Mouse (Mus musculus): Measurements from ENCODE around the gene Sat2. TPM values are rescaled to one million over a fixed set of nuclear protein-coding genes. Genes with fewer than 3 reads are reported as not detected.
"Not testable (repeated sequence)": the region's sequence is repeated elsewhere in the genome, so short reads cannot be mapped to it uniquely, and the experiment has no call there.

Gene Sat2
- polyA plus RNA-seq, 1 experiment from 2014 or later, result 16.9 TPM

DNA sequence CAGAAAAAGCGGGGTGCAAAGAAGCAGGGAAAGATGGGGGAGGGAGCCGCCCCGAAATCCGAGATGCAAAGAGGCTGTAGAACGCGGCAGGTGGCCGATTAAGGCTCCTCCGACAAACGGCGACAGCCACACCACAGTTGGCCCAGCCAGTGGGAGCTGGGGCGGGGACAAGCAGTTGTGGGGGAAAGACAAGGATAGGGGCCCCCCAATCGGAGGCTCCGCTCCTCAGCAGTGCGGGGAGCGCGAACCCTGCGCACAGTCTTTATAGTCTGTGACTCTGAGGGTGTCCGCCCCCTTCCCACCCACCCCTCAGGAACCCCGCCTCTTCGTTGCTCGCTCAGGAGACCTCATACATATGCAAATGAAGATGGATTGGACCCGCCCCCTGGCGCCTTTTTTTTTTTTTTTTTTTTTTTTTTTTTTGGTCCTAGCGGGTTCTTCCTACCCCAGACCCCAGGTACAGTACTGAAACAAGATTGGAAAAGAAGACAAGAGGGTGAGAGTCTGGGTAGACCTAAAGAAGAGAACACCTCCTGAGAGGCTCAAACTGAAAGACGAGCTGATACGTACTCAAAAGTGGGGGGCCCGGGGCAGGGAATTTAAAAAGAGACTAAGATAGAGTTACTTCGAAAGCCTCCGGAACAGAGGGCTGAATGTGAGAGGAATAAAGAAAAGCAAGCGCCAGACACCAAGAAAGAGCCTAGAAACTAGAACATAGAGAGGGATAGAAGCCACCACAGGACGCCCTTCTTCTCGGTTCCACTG is 15.9 kb upstream of the Sat2 start, which contains the start of gene Atp1b2:
Gene Atp1b2, minus strand, starts transcription at position 217 of the 765 bp plus-strand sequence.
- Histone ChIP-seq H3K36me3 (ENCODE audit: control insufficient read depth, insufficient read depth, low read length) (no peaks in the 10 kb centered on the region), H3K27ac (ENCODE audit: low read depth, low read length) (0 out of 2 replicates have a peak within 1 kb of the TSS, but pooled peaks have one; percentile 4), H3K4me1 (ENCODE audit: control insufficient read depth, insufficient read depth, low read length) (peaks cover 20% of the 10 kb centered on the region), H3K9me3 (ENCODE audit: control insufficient read depth, low read length) (no peaks in the 10 kb centered on the region), H3K4me3 (ENCODE audit: low read length) (peak within 1 kb of the TSS; percentile 62), H3K4me2 (replicated peaks; ENCODE audit: low read depth, low read length) (peak within 1 kb of the TSS; percentile 99), H3K9ac (ENCODE audit: low read depth, low read length) (peak within 1 kb of the TSS; percentile 63), H3K27me3 (ENCODE audit: control insufficient read depth, insufficient read depth, low read length) (peaks cover 7% of the 10 kb centered on the region; the same call in 1 of the 2 replicates)
- 3% methylated on average over 32 of the region's 32 CpGs for WGBS
- peak; percentile 91 for ATAC-seq (ENCODE audit: low FRiP score, low TSS enrichment)

DNA sequence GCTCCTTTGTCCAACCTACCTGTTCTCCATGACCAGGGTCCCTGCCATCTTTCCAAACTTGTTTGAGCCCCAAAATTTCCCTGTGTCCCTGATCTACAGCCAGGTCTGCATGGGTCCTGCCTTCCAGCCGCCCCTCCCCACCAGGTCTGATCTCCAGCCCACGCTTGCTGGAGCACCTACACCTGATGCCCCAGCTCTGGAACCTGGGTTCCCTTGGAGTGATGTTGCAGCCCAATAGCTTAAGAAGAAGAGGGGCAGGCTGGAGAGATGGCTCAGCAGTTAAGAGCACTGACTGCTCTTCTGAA is 15.4 kb upstream of the Sat2 start:
- ATAC-seq (ENCODE audit: low FRiP score, low TSS enrichment), result no peak
- H3K27ac ChIP-seq (ENCODE audit: low read depth, low read length), result no peak overlapping the region
- H3K4me1 ChIP-seq (ENCODE audit: control insufficient read depth, insufficient read depth, low read length), result peaks cover 19% of the 10 kb centered on the region
- peak overlapping the region; percentile 62; the same call in 1 of the 2 replicates for H3K4me3 ChIP-seq (ENCODE audit: low read length)
- peak overlapping the region; percentile 24; the same call in 1 of the 2 replicates for H3K9ac ChIP-seq (ENCODE audit: low read depth, low read length)
- H3K9me3 ChIP-seq (ENCODE audit: control insufficient read depth, low read length), result no peaks in the 10 kb centered on the region
- H3K27me3 ChIP-seq (ENCODE audit: control insufficient read depth, insufficient read depth, low read length), result peaks cover 7% of the 10 kb centered on the region; the same call in 1 of the 2 replicates
- 59% methylated on average over 2 of the region's 2 CpGs for WGBS
- H3K4me2 ChIP-seq (replicated peaks; ENCODE audit: low read depth, low read length), result peak overlapping the region; percentile 99
- no peaks in the 10 kb centered on the region for H3K36me3 ChIP-seq (ENCODE audit: control insufficient read depth, insufficient read depth, low read length)

DNA sequence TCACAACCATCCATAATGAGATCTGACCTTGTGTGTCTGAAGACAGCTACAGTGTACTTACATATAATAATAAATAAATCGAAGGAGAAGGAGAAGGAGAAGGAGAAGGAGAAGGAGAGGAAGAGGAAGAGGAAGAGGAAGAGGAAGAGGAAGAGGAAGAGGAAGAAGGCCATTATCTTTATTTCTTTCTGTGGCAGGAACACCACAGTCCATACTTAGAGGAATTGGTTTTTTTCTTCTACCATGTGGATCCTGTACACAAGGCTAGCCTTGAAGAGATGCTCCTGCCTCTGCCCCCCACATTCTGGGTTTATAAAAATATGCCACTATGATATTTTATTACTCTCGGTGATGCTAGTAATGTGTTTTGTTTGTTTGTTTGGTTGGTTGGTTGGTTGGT is 15.0 kb upstream of the Sat2 start:
- no peak overlapping the region for H3K4me3 ChIP-seq (ENCODE audit: low read length)
- H3K27me3 ChIP-seq (ENCODE audit: control insufficient read depth, insufficient read depth, low read length), result peaks cover 7% of the 10 kb centered on the region; the same call in 1 of the 2 replicates
- no peak overlapping the region for H3K9ac ChIP-seq (ENCODE audit: low read depth, low read length)
- no peak overlapping the region for H3K4me2 ChIP-seq (replicated peaks; ENCODE audit: low read depth, low read length)
- 95% methylated on average over 2 of the region's 2 CpGs for WGBS
- ATAC-seq (ENCODE audit: low FRiP score, low TSS enrichment), result no peak
- no peaks in the 10 kb centered on the region for H3K9me3 ChIP-seq (ENCODE audit: control insufficient read depth, low read length)
- no peak overlapping the region for H3K27ac ChIP-seq (ENCODE audit: low read depth, low read length)
- H3K36me3 ChIP-seq (ENCODE audit: control insufficient read depth, insufficient read depth, low read length), result no peaks in the 10 kb centered on the region
- peaks cover 19% of the 10 kb centered on the region for H3K4me1 ChIP-seq (ENCODE audit: control insufficient read depth, insufficient read depth, low read length)

DNA sequence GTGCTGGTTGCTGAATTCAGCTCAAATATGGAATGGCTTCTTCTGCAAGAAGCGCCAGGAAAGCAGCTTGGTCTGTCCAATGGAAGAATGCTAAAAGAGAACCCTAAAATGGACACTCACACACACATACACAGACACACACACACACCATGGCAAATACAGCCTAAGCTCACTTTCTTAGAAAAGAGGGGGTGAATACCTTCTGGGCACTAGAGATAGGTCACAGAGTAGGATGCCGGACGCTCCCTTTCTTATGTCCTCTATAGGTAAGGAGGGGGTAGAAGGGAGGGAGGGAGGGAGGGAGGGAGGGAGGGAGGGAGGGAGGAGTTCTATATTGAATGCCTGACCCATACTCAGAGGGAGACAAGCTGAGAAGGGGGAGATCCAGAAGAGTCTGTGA is 13.3 kb upstream of the Sat2 start:
- H3K36me3 ChIP-seq (ENCODE audit: control insufficient read depth, insufficient read depth, low read length), result no peaks in the 10 kb centered on the region
- H3K4me2 ChIP-seq (replicated peaks; ENCODE audit: low read depth, low read length), result no peak overlapping the region
- peaks cover 17% of the 10 kb centered on the region for H3K4me1 ChIP-seq (ENCODE audit: control insufficient read depth, insufficient read depth, low read length)
- no peak overlapping the region for H3K4me3 ChIP-seq (ENCODE audit: low read length)
- no peak for ATAC-seq (ENCODE audit: low FRiP score, low TSS enrichment)
- no peak overlapping the region for H3K27ac ChIP-seq (ENCODE audit: low read depth, low read length)
- H3K9ac ChIP-seq (ENCODE audit: low read depth, low read length), result no peak overlapping the region
- H3K9me3 ChIP-seq (ENCODE audit: control insufficient read depth, low read length), result no peaks in the 10 kb centered on the region
- WGBS, result 91% methylated on average over 3 of the region's 3 CpGs
- peaks cover 7% of the 10 kb centered on the region; the same call in 1 of the 2 replicates for H3K27me3 ChIP-seq (ENCODE audit: control insufficient read depth, insufficient read depth, low read length)

DNA sequence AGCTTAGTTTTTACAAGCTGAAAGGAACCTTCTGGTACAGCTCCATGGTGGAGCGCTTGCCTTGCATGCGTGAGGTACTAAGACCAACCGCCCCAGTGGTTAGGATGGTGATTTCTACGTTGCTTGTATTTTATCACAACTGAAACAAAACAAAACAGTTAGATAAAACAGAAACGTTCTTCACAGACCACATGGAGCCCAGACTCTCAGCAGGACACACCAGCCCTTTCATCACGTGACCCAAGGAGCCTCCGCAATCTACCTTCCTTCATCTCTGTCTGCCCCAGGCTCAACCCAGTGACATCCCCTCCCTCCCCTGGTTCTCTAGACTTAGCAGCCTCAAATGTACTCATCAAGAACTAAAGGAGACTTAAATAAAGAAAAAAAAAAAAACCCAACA is 12.4 kb upstream of the Sat2 start:
- WGBS, result 64% methylated on average over 7 of the region's 7 CpGs
- no peak for ATAC-seq (ENCODE audit: low FRiP score, low TSS enrichment)

DNA sequence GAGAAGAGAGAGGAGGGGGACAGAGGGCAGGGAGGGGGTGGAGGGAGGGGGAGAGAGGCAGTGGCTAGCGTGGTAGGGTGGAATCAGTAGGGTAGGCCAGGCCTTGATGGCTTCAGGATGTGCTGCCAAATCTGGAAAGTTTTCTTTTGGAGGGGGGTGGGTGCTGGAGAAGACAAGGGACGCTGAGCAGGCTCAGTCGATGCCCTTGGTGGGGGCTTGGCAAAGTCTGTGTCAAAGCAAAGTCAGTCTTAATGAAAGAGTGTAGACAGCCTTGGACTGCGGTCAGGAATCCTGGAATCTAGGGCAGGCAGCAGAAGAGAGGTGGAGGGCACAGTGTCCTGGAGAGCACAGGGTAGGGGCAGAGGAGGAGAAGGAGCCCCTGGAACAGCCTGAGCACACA is 10.9 kb upstream of the Sat2 start:
- ATAC-seq (ENCODE audit: low FRiP score, low TSS enrichment), result no peak
- Histone ChIP-seq H3K4me3 (ENCODE audit: low read length) (no peak overlapping the region), H3K9ac (ENCODE audit: low read depth, low read length) (no peak overlapping the region), H3K36me3 (ENCODE audit: control insufficient read depth, insufficient read depth, low read length) (no peaks in the 10 kb centered on the region), H3K4me2 (replicated peaks; ENCODE audit: low read depth, low read length) (no peak overlapping the region), H3K9me3 (ENCODE audit: control insufficient read depth, low read length) (no peaks in the 10 kb centered on the region), H3K27ac (ENCODE audit: low read depth, low read length) (no peak overlapping the region), H3K27me3 (ENCODE audit: control insufficient read depth, insufficient read depth, low read length) (no peaks in the 10 kb centered on the region), H3K4me1 (ENCODE audit: control insufficient read depth, insufficient read depth, low read length) (peaks cover 7% of the 10 kb centered on the region; the same call in 1 of the 2 replicates)
- WGBS, result 74% methylated on average over 4 of the region's 4 CpGs

More for the DNA sequence above, 12.4 kb upstream of the Sat2 start:
- H3K27me3 ChIP-seq (ENCODE audit: control insufficient read depth, insufficient read depth, low read length), result peaks cover 5% of the 10 kb centered on the region; the same call in 1 of the 2 replicates
- peaks cover 17% of the 10 kb centered on the region for H3K4me1 ChIP-seq (ENCODE audit: control insufficient read depth, insufficient read depth, low read length)
- no peaks in the 10 kb centered on the region for H3K9me3 ChIP-seq (ENCODE audit: control insufficient read depth, low read length)
- H3K9ac ChIP-seq (ENCODE audit: low read depth, low read length), result no peak overlapping the region
- no peaks in the 10 kb centered on the region for H3K36me3 ChIP-seq (ENCODE audit: control insufficient read depth, insufficient read depth, low read length)
- no peak overlapping the region for H3K4me3 ChIP-seq (ENCODE audit: low read length)
- H3K4me2 ChIP-seq (replicated peaks; ENCODE audit: low read depth, low read length), result no peak overlapping the region
- no peak overlapping the region for H3K27ac ChIP-seq (ENCODE audit: low read depth, low read length)

DNA sequence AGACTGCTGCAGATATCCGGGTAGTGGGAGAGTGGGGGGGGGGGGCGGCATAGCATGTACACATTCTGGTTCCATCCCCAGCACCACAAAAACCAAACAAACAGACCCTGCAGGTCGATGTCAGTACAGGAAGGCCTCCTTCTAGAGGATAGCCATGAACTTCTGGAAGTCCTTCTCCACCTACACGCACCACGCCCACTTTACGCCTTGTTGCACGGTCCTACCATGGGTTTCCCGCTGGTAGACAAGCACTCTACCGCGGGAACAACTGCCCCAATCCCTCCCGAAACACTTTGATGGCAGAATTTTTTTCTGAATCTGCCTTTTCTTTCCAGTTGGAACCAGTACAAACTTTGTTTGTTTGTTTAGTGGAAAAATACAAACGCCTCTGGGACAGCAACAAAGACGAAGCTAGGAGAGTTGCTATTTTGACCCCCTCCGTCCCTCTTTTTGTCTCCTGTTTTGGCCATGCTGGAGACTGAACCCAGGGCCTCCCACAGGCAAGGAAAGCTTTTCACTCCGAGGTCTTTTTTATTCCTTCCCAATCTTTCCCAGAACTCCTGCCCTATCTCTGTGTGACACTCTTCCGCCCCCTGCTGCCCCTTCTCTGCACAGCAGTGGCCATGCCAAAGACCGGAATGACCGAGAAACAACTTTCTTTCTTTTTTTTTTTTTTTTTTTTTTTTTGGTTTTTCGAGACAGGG is 8.1 kb upstream of the Sat2 start:
- 11% methylated on average over 18 of the region's 19 CpGs for WGBS
- H3K4me1 ChIP-seq (ENCODE audit: control insufficient read depth, insufficient read depth, low read length), result peaks cover 4% of the 10 kb centered on the region; the same call in 1 of the 2 replicates
- H3K27me3 ChIP-seq (ENCODE audit: control insufficient read depth, insufficient read depth, low read length), result no peaks in the 10 kb centered on the region
- 0 out of 2 replicates have a peak overlapping the region, but pooled peaks have one; percentile 0 for H3K4me3 ChIP-seq (ENCODE audit: low read length)
- no peaks in the 10 kb centered on the region for H3K9me3 ChIP-seq (ENCODE audit: control insufficient read depth, low read length)
- peak; percentile 72; the same call in 1 of the 2 replicates for ATAC-seq (ENCODE audit: low FRiP score, low TSS enrichment)
- H3K36me3 ChIP-seq (ENCODE audit: control insufficient read depth, insufficient read depth, low read length), result no peaks in the 10 kb centered on the region
- no peak overlapping the region; the same call in 1 of the 2 replicates for H3K27ac ChIP-seq (ENCODE audit: low read depth, low read length)
- peak overlapping the region; percentile 21; the same call in 1 of the 2 replicates for H3K4me2 ChIP-seq (replicated peaks; ENCODE audit: low read depth, low read length)
- H3K9ac ChIP-seq (ENCODE audit: low read depth, low read length), result peak overlapping the region; percentile 18; the same call in 1 of the 2 replicates

DNA sequence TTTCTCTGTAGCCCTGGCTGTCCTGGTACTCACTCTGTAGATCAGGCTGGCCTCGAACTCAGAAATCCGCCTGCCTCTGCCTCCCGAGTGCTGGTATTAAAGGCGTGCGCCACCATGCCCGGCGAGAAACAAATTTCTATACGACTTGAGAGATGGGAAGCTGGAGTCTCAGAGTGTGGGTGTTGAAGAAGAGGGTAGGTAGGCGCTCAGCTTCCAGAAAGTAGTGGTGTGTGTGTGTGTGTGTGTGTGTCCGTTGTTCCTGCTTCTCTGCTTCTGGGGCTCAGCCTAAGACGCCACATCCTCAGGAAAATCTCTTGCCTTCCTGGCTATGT is 7.6 kb upstream of the Sat2 start:
- not testable (repeated sequence) for H3K27me3 ChIP-seq (ENCODE audit: control insufficient read depth, insufficient read depth, low read length); H3K36me3 ChIP-seq (ENCODE audit: control insufficient read depth, insufficient read depth, low read length); H3K27ac ChIP-seq (ENCODE audit: low read depth, low read length); ATAC-seq (ENCODE audit: low FRiP score, low TSS enrichment); H3K9ac ChIP-seq (ENCODE audit: low read depth, low read length); H3K9me3 ChIP-seq (ENCODE audit: control insufficient read depth, low read length); H3K4me2 ChIP-seq (replicated peaks; ENCODE audit: low read depth, low read length); H3K4me3 ChIP-seq (ENCODE audit: low read length); H3K4me1 ChIP-seq (ENCODE audit: control insufficient read depth, insufficient read depth, low read length)
- 55% methylated on average over 11 of the region's 11 CpGs for WGBS

DNA sequence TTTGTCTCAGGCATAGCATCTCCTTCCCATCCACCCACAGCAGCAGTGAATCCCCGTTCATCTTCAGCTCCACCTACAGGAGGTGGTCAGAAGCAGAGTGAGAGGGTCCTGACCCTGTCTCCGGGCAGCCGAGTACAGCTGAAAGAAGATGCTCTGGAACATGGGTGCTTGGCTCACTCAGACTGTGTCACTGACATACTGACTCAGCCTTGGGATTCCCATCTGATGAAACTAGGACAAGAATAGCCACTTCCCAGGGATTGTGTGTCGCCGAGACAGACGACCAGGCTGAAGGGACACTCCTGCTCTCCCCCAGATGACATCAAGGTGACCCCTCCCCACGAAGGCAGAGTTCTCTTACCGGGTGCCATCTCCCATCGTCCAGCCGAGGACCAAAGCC is 5.0 kb upstream of the Sat2 start:
- no peak overlapping the region for H3K9ac ChIP-seq (ENCODE audit: low read depth, low read length)
- ATAC-seq (ENCODE audit: low FRiP score, low TSS enrichment), result no peak
- no peaks in the 10 kb centered on the region for H3K27me3 ChIP-seq (ENCODE audit: control insufficient read depth, insufficient read depth, low read length)
- H3K4me2 ChIP-seq (replicated peaks; ENCODE audit: low read depth, low read length), result no peak overlapping the region
- H3K27ac ChIP-seq (ENCODE audit: low read depth, low read length), result no peak overlapping the region
- no peaks in the 10 kb centered on the region for H3K36me3 ChIP-seq (ENCODE audit: control insufficient read depth, insufficient read depth, low read length)
- 38% methylated on average over 10 of the region's 10 CpGs for WGBS
- no peak overlapping the region for H3K4me3 ChIP-seq (ENCODE audit: low read length)
- peaks cover 4% of the 10 kb centered on the region; the same call in 1 of the 2 replicates for H3K4me1 ChIP-seq (ENCODE audit: control insufficient read depth, insufficient read depth, low read length)
- H3K9me3 ChIP-seq (ENCODE audit: control insufficient read depth, low read length), result no peaks in the 10 kb centered on the region

Data from kidney, embryonic 14.5 days (tissue).